30 mouse cellular contexts compared by ENCODE assay signal in genomic region chr17:24201092-24201491, GRCm38 (mm10). TPM values are rescaled to one million over a fixed set of nuclear protein-coding genes. Genes with fewer than 3 reads are reported as not detected.
DNase-seq lines count a peak whose midpoint lies in the region; ATAC-seq and TF ChIP-seq lines count a peak whose summit lies in the region.
"Had no signal": no experiment of that assay in that cellular context is flagged by ENCODE, and none has a peak within 500 bp of the region (broad histone marks: within the 10 kb centered on the region; RNA-seq: fewer than 3 reads in every experiment).

No protein-coding gene starts in this region.

- TF ChIP-seq CTCF in G1E (IDR thresholded peaks at IDR 0.05; ENCODE audit: low read depth, low read length), result no peak
- TF ChIP-seq CTCF in intestine, postnatal 0 days (IDR thresholded peaks at IDR 0.05; ENCODE audit: low read depth), result no peak

- no peak for DNase-seq in G1E (ENCODE audit: low spot score)
- DNase-seq in kidney, adult 8-10 months, result no peak
- DNase-seq in retina, postnatal 1 day, result no peak
- DNase-seq: adrenal gland, postnatal 14 days; cerebellum, adult 18-20 months; gastrocnemius, postnatal 25 days; heart, adult 11 months; heart, postnatal 36 days; kidney, adult 2 months; kidney, postnatal 4 days; lung, embryonic 14.5 days; lung, postnatal 14 days; right cerebral cortex, adult 18-20 months; right cerebral cortex, postnatal 4 days; thymus, adult 2 months; thymus, postnatal 36 days had no signal

- H3K27ac ChIP-seq in hindbrain, embryonic 13.5 days, result no peak overlapping the region
- H3K27ac ChIP-seq in hindbrain, embryonic 16.5 days (ENCODE audit: low read depth, low read length), result no peak overlapping the region
- peak overlapping the region; percentile 77 for H3K27ac ChIP-seq in intestine, postnatal 0 days (ENCODE audit: low read depth, low read length)
- no peak overlapping the region for H3K27ac ChIP-seq in liver, embryonic 16.5 days (ENCODE audit: low read length)
- H3K27ac ChIP-seq: embryonic facial prominence, embryonic 10.5 days; embryonic facial prominence, embryonic 15.5 days; hindbrain, embryonic 12.5 days; kidney, postnatal 0 days; limb, embryonic 13.5 days; midbrain, embryonic 10.5 days; midbrain, embryonic 15.5 days had no signal

- 0 out of 2 replicates have a peak overlapping the region, but pooled peaks have one; percentile 9 for H3K9ac ChIP-seq in hindbrain, embryonic 13.5 days
- H3K9ac ChIP-seq in hindbrain, embryonic 16.5 days (ENCODE audit: low read depth, low read length), result no peak overlapping the region
- H3K9ac ChIP-seq in intestine, postnatal 0 days (ENCODE audit: low read depth, low read length), result no peak overlapping the region
- H3K9ac ChIP-seq in liver, embryonic 16.5 days (ENCODE audit: low read depth, low read length), result no peak overlapping the region
- H3K9ac ChIP-seq: embryonic facial prominence, embryonic 15.5 days; hindbrain, embryonic 12.5 days; lung, embryonic 14.5 days; midbrain, embryonic 15.5 days had no signal

- no peaks in the 10 kb centered on the region for H3K36me3 ChIP-seq in hindbrain, embryonic 13.5 days
- H3K36me3 ChIP-seq in hindbrain, embryonic 16.5 days (ENCODE audit: control insufficient read depth, insufficient read depth, low read length), result no peaks in the 10 kb centered on the region
- H3K36me3 ChIP-seq in G1E (replicated peaks), result peaks cover 73% of the 10 kb centered on the region
- H3K36me3 ChIP-seq in intestine, postnatal 0 days (ENCODE audit: control insufficient read depth, insufficient read depth), result no peaks in the 10 kb centered on the region; the same call in 1 of the 2 replicates
- H3K36me3 ChIP-seq in liver, embryonic 16.5 days (ENCODE audit: control insufficient read depth, insufficient read depth), result no peaks in the 10 kb centered on the region
- H3K36me3 ChIP-seq: embryonic facial prominence, embryonic 10.5 days; embryonic facial prominence, embryonic 15.5 days; hindbrain, embryonic 12.5 days; limb, embryonic 13.5 days; midbrain, embryonic 10.5 days; midbrain, embryonic 15.5 days had no signal

- no peaks in the 10 kb centered on the region for H3K9me3 ChIP-seq in hindbrain, embryonic 13.5 days
- H3K9me3 ChIP-seq in hindbrain, embryonic 16.5 days (ENCODE audit: control insufficient read depth, low read length), result no peaks in the 10 kb centered on the region
- H3K9me3 ChIP-seq in G1E (replicated peaks), result no peaks in the 10 kb centered on the region
- H3K9me3 ChIP-seq in intestine, postnatal 0 days (ENCODE audit: control insufficient read depth), result no peaks in the 10 kb centered on the region
- no peaks in the 10 kb centered on the region for H3K9me3 ChIP-seq in liver, embryonic 16.5 days (replicated peaks; ENCODE audit: control insufficient read depth, low read length)
- H3K9me3 ChIP-seq: embryonic facial prominence, embryonic 10.5 days; embryonic facial prominence, embryonic 15.5 days; hindbrain, embryonic 12.5 days; limb, embryonic 13.5 days; midbrain, embryonic 10.5 days; midbrain, embryonic 15.5 days had no signal

- H3K4me1 ChIP-seq in hindbrain, embryonic 13.5 days (replicated peaks), result peaks cover 46% of the 10 kb centered on the region
- H3K4me1 ChIP-seq in hindbrain, embryonic 16.5 days (ENCODE audit: control insufficient read depth, insufficient read depth, low read depth, low read length), result peaks cover 30% of the 10 kb centered on the region
- H3K4me1 ChIP-seq in G1E (ENCODE audit: insufficient read depth, low read depth, low read length), result peaks cover 94% of the 10 kb centered on the region
- peaks cover 16% of the 10 kb centered on the region; the same call in 1 of the 2 replicates for H3K4me1 ChIP-seq in intestine, postnatal 0 days (replicated peaks; ENCODE audit: control insufficient read depth, insufficient read depth, low read length)
- H3K4me1 ChIP-seq in liver, embryonic 16.5 days (ENCODE audit: control insufficient read depth, low read depth, low read length), result peaks cover 94% of the 10 kb centered on the region

- 0 out of 2 replicates have a peak, but pooled peaks cover under 1% of the 10 kb centered on the region for H3K27me3 ChIP-seq in hindbrain, embryonic 13.5 days
- H3K27me3 ChIP-seq in hindbrain, embryonic 16.5 days (replicated peaks; ENCODE audit: control insufficient read depth, insufficient read depth, low read length), result no peaks in the 10 kb centered on the region
- no peaks in the 10 kb centered on the region for H3K27me3 ChIP-seq in G1E (ENCODE audit: insufficient read depth, low read length)
- 0 out of 2 replicates have a peak, but pooled peaks cover 3% of the 10 kb centered on the region for H3K27me3 ChIP-seq in intestine, postnatal 0 days (replicated peaks; ENCODE audit: control insufficient read depth, insufficient read depth, low read length)
- H3K27me3 ChIP-seq in liver, embryonic 16.5 days (ENCODE audit: control insufficient read depth, insufficient read depth, low read depth, low read length), result no peaks in the 10 kb centered on the region
- H3K27me3 ChIP-seq: embryonic facial prominence, embryonic 15.5 days; hindbrain, embryonic 12.5 days; limb, embryonic 13.5 days; midbrain, embryonic 15.5 days had no signal

- no peak overlapping the region for H3K4me2 ChIP-seq in hindbrain, embryonic 13.5 days
- no peak overlapping the region for H3K4me2 ChIP-seq in hindbrain, embryonic 16.5 days (ENCODE audit: low read length)
- 0 out of 2 replicates have a peak overlapping the region, but pooled peaks have one; percentile 38 for H3K4me2 ChIP-seq in intestine, postnatal 0 days (replicated peaks; ENCODE audit: low read depth)
- peak overlapping the region; percentile 100; the same call in 1 of the 2 replicates for H3K4me2 ChIP-seq in liver, embryonic 16.5 days (ENCODE audit: low read depth, low read length)
- H3K4me2 ChIP-seq: embryonic facial prominence, embryonic 15.5 days; heart, embryonic 11.5 days; hindbrain, embryonic 12.5 days; limb, embryonic 13.5 days; lung, embryonic 14.5 days; midbrain, embryonic 15.5 days had no signal

- ATAC-seq in hindbrain, embryonic 13.5 days (ENCODE audit: low FRiP score), result no peak
- no peak for ATAC-seq in hindbrain, embryonic 16.5 days
- no peak for ATAC-seq in G1E (ENCODE audit: extremely low read depth, insufficient number of reproducible peaks, low FRiP score, poor library complexity, severe bottlenecking)
- ATAC-seq in intestine, postnatal 0 days, result peak; percentile 66
- ATAC-seq in liver, embryonic 16.5 days (ENCODE audit: low read depth), result no peak
- ATAC-seq: forebrain, embryonic 14.5 days; midbrain, embryonic 15.5 days had no signal

- no peak overlapping the region for H3K4me3 ChIP-seq in hindbrain, embryonic 13.5 days
- no peak overlapping the region for H3K4me3 ChIP-seq in hindbrain, embryonic 16.5 days (ENCODE audit: low read length)
- peak overlapping the region; percentile 67; the same call in 1 of the 2 replicates for H3K4me3 ChIP-seq in G1E (ENCODE audit: low read depth, low read length)
- H3K4me3 ChIP-seq in intestine, postnatal 0 days (ENCODE audit: low read depth, low read length), result no peak overlapping the region
- no peak overlapping the region for H3K4me3 ChIP-seq in liver, embryonic 16.5 days (ENCODE audit: low read depth, low read length)
- H3K4me3 ChIP-seq: embryonic facial prominence, embryonic 10.5 days; embryonic facial prominence, embryonic 15.5 days; hindbrain, embryonic 12.5 days; limb, embryonic 13.5 days; midbrain, embryonic 10.5 days; midbrain, embryonic 15.5 days had no signal

- WGBS in hindbrain, embryonic 13.5 days, result 91% methylated on average over 4 of the region's 4 CpGs
- WGBS in hindbrain, embryonic 16.5 days, result 84% methylated on average over 4 of the region's 4 CpGs
- WGBS in intestine, postnatal 0 days, result 35% methylated on average over 4 of the region's 4 CpGs
- 62% methylated on average over 4 of the region's 4 CpGs for WGBS in liver, embryonic 16.5 days (ENCODE audit: insufficient replicate concordance)

RNA-seq across cellular contexts. Expression of gene Tbc1d24, which starts 4.3 kb away (rescaled TPM):
- polyA plus RNA-seq in hindbrain, embryonic 13.5 days (2015; fragmentation: Nextera tagmentation; extraction: Ambion mirVana), result 24.4 and 25.5 TPM in 2 replicates
- 26.6 and 29.5 TPM in 2 replicates for polyA plus RNA-seq in hindbrain, embryonic 16.5 days (2015; fragmentation: Nextera tagmentation; extraction: Ambion mirVana)
- 94.0 and 120 TPM in 2 replicates for total RNA-seq in G1E (2014; fragmentation: Nextera tagmentation)
- total RNA-seq in G1E (2017), result 57.9 and 59.1 TPM in 2 replicates
- 14.6 and 23.4 TPM in 2 replicates for polyA plus RNA-seq in G1E (2012)
- 3.1 and 3.4 TPM in 2 replicates for polyA plus RNA-seq in intestine, postnatal 0 days (2015; fragmentation: Nextera tagmentation; extraction: Ambion mirVana)
- polyA plus RNA-seq in liver, embryonic 16.5 days (2015; fragmentation: Nextera tagmentation; extraction: Ambion mirVana), result 7.0 and 7.4 TPM in 2 replicates

RNA-seq across cellular contexts. Expression of gene Ntn3, which starts 8.2 kb away (rescaled TPM):
- polyA plus RNA-seq in hindbrain, embryonic 13.5 days (2015; fragmentation: Nextera tagmentation; extraction: Ambion mirVana), result 4.2 and 5.2 TPM in 2 replicates
- polyA plus RNA-seq in hindbrain, embryonic 16.5 days (2015; fragmentation: Nextera tagmentation; extraction: Ambion mirVana), result 4.5 and 4.6 TPM in 2 replicates
- total RNA-seq in G1E (2014; fragmentation: Nextera tagmentation), result 3.8 and 3.9 TPM in 2 replicates
- total RNA-seq in G1E (2017), result 1.5 and 2.1 TPM in 2 replicates
- 1.6 and 1.8 TPM in 2 replicates for polyA plus RNA-seq in G1E (2012)
- polyA plus RNA-seq in intestine, postnatal 0 days (2015; fragmentation: Nextera tagmentation; extraction: Ambion mirVana), result 2.0 and 2.1 TPM in 2 replicates
- polyA plus RNA-seq in liver, embryonic 16.5 days (2015; fragmentation: Nextera tagmentation; extraction: Ambion mirVana), result 0.65 and 0.78 TPM in 2 replicates
- total RNA-seq: neutrophil, adult 5-6 weeks had no signal

RNA-seq across cellular contexts. Expression of gene Tedc2, which starts 19.6 kb away (rescaled TPM):
- 11.8 and 12.8 TPM in 2 replicates for polyA plus RNA-seq in hindbrain, embryonic 13.5 days (2015; fragmentation: Nextera tagmentation; extraction: Ambion mirVana)
- polyA plus RNA-seq in hindbrain, embryonic 16.5 days (2015; fragmentation: Nextera tagmentation; extraction: Ambion mirVana), result 8.9 and 10.1 TPM in 2 replicates
- total RNA-seq in G1E (2014; fragmentation: Nextera tagmentation) (22.8 and 41.7 TPM in 2 replicates), G1E (2017) (38.3 and 46.5 TPM in 2 replicates)
- polyA plus RNA-seq in G1E (2012), result 47.0 and 55.1 TPM in 2 replicates
- polyA plus RNA-seq in intestine, postnatal 0 days (2015; fragmentation: Nextera tagmentation; extraction: Ambion mirVana), result 6.8 and 7.3 TPM in 2 replicates
- polyA plus RNA-seq in liver, embryonic 16.5 days (2015; fragmentation: Nextera tagmentation; extraction: Ambion mirVana), result 7.1 and 7.4 TPM in 2 replicates

RNA-seq across cellular contexts. Expression of gene Atp6v0c, which starts 31.6 kb away (rescaled TPM):
- polyA plus RNA-seq in hindbrain, embryonic 13.5 days (2015; fragmentation: Nextera tagmentation; extraction: Ambion mirVana), result 1,028 and 1,039 TPM in 2 replicates
- 1,653 and 1,817 TPM in 2 replicates for polyA plus RNA-seq in hindbrain, embryonic 16.5 days (2015; fragmentation: Nextera tagmentation; extraction: Ambion mirVana)
- total RNA-seq in G1E (2014; fragmentation: Nextera tagmentation), result 126 and 189 TPM in 2 replicates
- 61.1 and 65.5 TPM in 2 replicates for total RNA-seq in G1E (2017)
- polyA plus RNA-seq in G1E (2012), result 209 and 285 TPM in 2 replicates
- 1,362 and 1,364 TPM in 2 replicates for polyA plus RNA-seq in intestine, postnatal 0 days (2015; fragmentation: Nextera tagmentation; extraction: Ambion mirVana)
- polyA plus RNA-seq in liver, embryonic 16.5 days (2015; fragmentation: Nextera tagmentation; extraction: Ambion mirVana), result 352 and 382 TPM in 2 replicates

RNA-seq across cellular contexts. Expression of gene Amdhd2, which starts 37.5 kb away (rescaled TPM):
- 36.8 and 37.4 TPM in 2 replicates for polyA plus RNA-seq in hindbrain, embryonic 13.5 days (2015; fragmentation: Nextera tagmentation; extraction: Ambion mirVana)
- polyA plus RNA-seq in hindbrain, embryonic 16.5 days (2015; fragmentation: Nextera tagmentation; extraction: Ambion mirVana), result 35.2 and 41.0 TPM in 2 replicates
- total RNA-seq in G1E (2014; fragmentation: Nextera tagmentation) (7.2 and 18.7 TPM in 2 replicates), G1E (2017) (60.2 and 66.4 TPM in 2 replicates)
- 44.1 and 45.3 TPM in 2 replicates for polyA plus RNA-seq in G1E (2012)
- polyA plus RNA-seq in intestine, postnatal 0 days (2015; fragmentation: Nextera tagmentation; extraction: Ambion mirVana), result 159 and 172 TPM in 2 replicates
- 20.7 and 25.0 TPM in 2 replicates for polyA plus RNA-seq in liver, embryonic 16.5 days (2015; fragmentation: Nextera tagmentation; extraction: Ambion mirVana)

Comparison
In these comparisons a context has a peak if more than half of its experiments do, and no peak if none do; other contexts are left out.
1. H3K4me2 ChIP-seq: peak in intestine, postnatal 0 days (single experiment) and liver, embryonic 16.5 days (single experiment); none in hindbrain, embryonic 13.5 days (single experiment) and hindbrain, embryonic 16.5 days (single experiment).